Mouse (Mus musculus) mesoderm, embryonic 11.5 days (tissue): Measurements from ENCODE around the gene Dgkg.

Source experiments
- DNase-seq: peaks from one replicate; pipeline ENCODE4 v3.0.0-alpha.2; 2012; ENCODE audit warnings: low read depth, low spot score

The Dgkg gene

GRCm38 (mm10) chr16:22598741-22599140, 58.3 kb downstream of the Dgkg start:
- no peak for DNase-seq

GRCm38 (mm10) chr16:22596394-22596793, 60.6 kb downstream of the Dgkg start:
- DNase-seq, result no peak

- DNase-seq, result no peak
These were observed 63.1 kb downstream of the Dgkg start for GRCm38 (mm10) chr16:22593907-22594306.

GRCm38 (mm10) chr16:22589619-22590018, 67.4 kb downstream of the Dgkg start:
- no peak for DNase-seq

- DNase-seq, result no peak
These were observed 70.7 kb downstream of the Dgkg start for GRCm38 (mm10) chr16:22586151-22586836.

GRCm38 (mm10) chr16:22585523-22585922, 71.5 kb downstream of the Dgkg start:
- DNase-seq, result no peak

GRCm38 (mm10) chr16:22583401-22583800, 73.6 kb downstream of the Dgkg start:
- no peak for DNase-seq

- DNase-seq, result no peak
These were observed 74.7 kb downstream of the Dgkg start for GRCm38 (mm10) chr16:22582173-22582929.

- peak; percentile 23 for DNase-seq
These were observed 76.9 kb downstream of the Dgkg start for GRCm38 (mm10) chr16:22580103-22580502.

GRCm38 (mm10) chr16:22578883-22579282, 78.1 kb downstream of the Dgkg start:
- DNase-seq, result no peak

- DNase-seq, result no peak
These were observed 79.4 kb downstream of the Dgkg start for GRCm38 (mm10) chr16:22577656-22578055.

GRCm38 (mm10) chr16:22574164-22574563, 82.9 kb downstream of the Dgkg start:
- DNase-seq, result no peak

- DNase-seq, result no peak
These were observed 84.2 kb downstream of the Dgkg start for GRCm38 (mm10) chr16:22572641-22573341.

- DNase-seq, result no peak
These were observed 92.1 kb downstream of the Dgkg start for GRCm38 (mm10) chr16:22564907-22565272.

GRCm38 (mm10) chr16:22564259-22564906, 92.6 kb downstream of the Dgkg start:
- peak; percentile 77 for DNase-seq

- DNase-seq, result no peak
These were observed 93.4 kb downstream of the Dgkg start for GRCm38 (mm10) chr16:22563594-22563993.

- no peak for DNase-seq
These were observed 102.0 kb downstream of the Dgkg start for GRCm38 (mm10) chr16:22554996-22555395.

- no peak for DNase-seq
These were observed 104.7 kb downstream of the Dgkg start for GRCm38 (mm10) chr16:22552351-22552750.

GRCm38 (mm10) chr16:22551231-22552000, 105.6 kb downstream of the Dgkg start:
- DNase-seq, result no peak

- DNase-seq, result no peak
These were observed 107.7 kb downstream of the Dgkg start for GRCm38 (mm10) chr16:22549346-22549745.
